Mouse (Mus musculus): ENCODE data around the gene Fam131b. TPM values are rescaled to one million over a fixed set of nuclear protein-coding genes. Genes with fewer than 3 reads are reported as not detected.

Gene Fam131b
- total RNA-seq, 1 experiment from 2014 or later: not detected

- peak; percentile 13; the same call in 1 of the 2 replicates for ATAC-seq (ENCODE audit: extremely low read depth, insufficient number of reproducible peaks, low FRiP score, poor library complexity, severe bottlenecking)
Observed at GRCm38 (mm10) chr6:42265391-42266330, 58.8 kb downstream of the Fam131b start.

Other genes with a start within 250 kb of the Fam131b start
- gene Tas2r139, start 183.7 kb downstream of the Fam131b start, total RNA-seq (2017): not detected in 2 replicates
- not detected in 2 replicates for gene Tas2r144, start 109.3 kb downstream of the Fam131b start, total RNA-seq (2017)
- gene Gstk1, start 78.7 kb downstream of the Fam131b start, total RNA-seq (2017): 3.9 and 4.2 TPM in 2 replicates
- not detected in 2 replicates for gene Tmem139, start 62.7 kb downstream of the Fam131b start, total RNA-seq (2017)
- gene Casp2, start 59.7 kb downstream of the Fam131b start, total RNA-seq (2017): 69.6 and 74.8 TPM in 2 replicates
- gene Clcn1, start 38.0 kb downstream of the Fam131b start, total RNA-seq (2017): 0.81 and 1.1 TPM in 2 replicates
- 327 and 356 TPM in 2 replicates for gene Zyx, start 25.0 kb upstream of the Fam131b start, total RNA-seq (2017)
- 1.2 and 2.5 TPM in 2 replicates for gene Epha1, start 48.6 kb upstream of the Fam131b start, total RNA-seq (2017)
- 7.2 and 12.5 TPM in 2 replicates for gene Tas2r143, start 75.6 kb upstream of the Fam131b start, total RNA-seq (2017)
- gene Tas2r135, start 80.8 kb upstream of the Fam131b start, total RNA-seq (2017): 7.4 and 12.2 TPM in 2 replicates
- 2.2 and 2.3 TPM in 2 replicates for gene Tas2r126, start 109.9 kb upstream of the Fam131b start, total RNA-seq (2017)
- 0.58 TPM in 1 of 2 replicates, not detected in the other for gene Olfr458, start 140.6 kb upstream of the Fam131b start, total RNA-seq (2017)
- gene Olfr457, start 151.7 kb upstream of the Fam131b start, total RNA-seq (2017): 0.23 and 0.37 TPM in 2 replicates
- not detected in 2 replicates for gene Olfr456, start 162.6 kb upstream of the Fam131b start, total RNA-seq (2017)
- gene Olfr455, start 222.9 kb upstream of the Fam131b start, total RNA-seq (2017): not detected in 2 replicates

Measured in neutrophil, adult 5-6 weeks (primary cell).